Mouse (Mus musculus): Measurements from ENCODE around the gene Nars2. TPM values are rescaled to one million over a fixed set of nuclear protein-coding genes. Genes with fewer than 3 reads are reported as not detected.

Nars2 gene
- polyA plus RNA-seq, 1 experiment from 2014 or later, result 28.2 TPM

- Histone ChIP-seq H3K27me3 (ENCODE audit: control insufficient read depth, insufficient read depth, low read length) (no peaks in the 10 kb centered on the region), H3K9me3 (ENCODE audit: control insufficient read depth, low read length) (no peaks in the 10 kb centered on the region), H3K4me3 (ENCODE audit: low read depth, low read length) (no peak overlapping the region), H3K4me2 (ENCODE audit: low read depth, low read length, severe bottlenecking) (no peak overlapping the region), H3K36me3 (ENCODE audit: control insufficient read depth, insufficient read depth, low read length) (no peaks in the 10 kb centered on the region), H3K27ac (ENCODE audit: low read depth, low read length) (no peak overlapping the region), H3K9ac (ENCODE audit: low read length) (no peak overlapping the region), H3K4me1 (replicated peaks; ENCODE audit: control insufficient read depth, insufficient read depth, low read length) (no peaks in the 10 kb centered on the region)
- WGBS, result 93% methylated on average over 2 of the region's 2 CpGs
- DNase-seq (ENCODE audit: low spot score), result no peak
- no peak for ATAC-seq (replicated peaks; ENCODE audit: low FRiP score)
Observed at GRCm38 (mm10) chr7:96981366-96981765, 30.1 kb downstream of the Nars2 start.

DNA sequence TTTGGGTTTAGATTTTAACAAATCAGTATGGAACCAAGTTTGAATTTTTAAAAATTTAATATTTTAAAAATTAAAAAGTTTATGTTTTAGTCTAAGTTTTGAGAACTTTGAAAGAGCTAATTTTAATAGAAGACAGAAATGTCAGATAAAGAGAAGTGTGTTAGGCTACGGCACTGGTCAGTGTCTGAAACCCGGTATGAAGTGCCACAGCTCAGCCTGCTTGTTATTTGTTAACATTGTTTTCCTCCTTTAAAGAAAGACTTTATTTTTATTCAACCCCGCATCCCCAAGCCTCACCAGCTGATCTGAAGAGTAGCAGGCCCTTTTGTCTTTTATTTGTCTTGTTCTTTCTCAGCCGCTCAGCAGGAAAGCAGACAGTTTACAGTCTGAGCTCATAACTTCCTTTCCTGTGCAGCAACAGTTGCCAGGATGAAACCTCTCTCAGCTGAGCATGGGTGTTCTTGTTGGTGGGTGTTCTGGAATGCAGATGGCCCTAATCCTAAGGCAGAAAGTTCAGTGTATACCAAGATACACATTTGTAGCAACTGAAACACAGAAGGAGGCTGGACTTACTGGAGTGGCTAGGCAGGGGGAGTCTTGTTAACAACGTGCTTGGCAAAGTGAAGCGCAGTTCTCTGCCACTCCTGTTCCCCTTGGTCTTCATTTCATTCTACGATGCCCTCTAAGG, 32.5 kb downstream of the Nars2 start:
- Histone ChIP-seq H3K4me2 (ENCODE audit: low read depth, low read length, severe bottlenecking) (no peak overlapping the region), H3K4me3 (ENCODE audit: low read depth, low read length) (no peak overlapping the region), H3K9ac (ENCODE audit: low read length) (no peak overlapping the region), H3K36me3 (ENCODE audit: control insufficient read depth, insufficient read depth, low read length) (no peaks in the 10 kb centered on the region), H3K4me1 (replicated peaks; ENCODE audit: control insufficient read depth, insufficient read depth, low read length) (peaks cover 8% of the 10 kb centered on the region), H3K27me3 (ENCODE audit: control insufficient read depth, insufficient read depth, low read length) (no peaks in the 10 kb centered on the region), H3K9me3 (ENCODE audit: control insufficient read depth, low read length) (no peaks in the 10 kb centered on the region), H3K27ac (ENCODE audit: low read depth, low read length) (no peak overlapping the region)
- 36% methylated on average over 7 of the region's 7 CpGs for WGBS
- ATAC-seq (replicated peaks; ENCODE audit: low FRiP score), result peak; percentile 34; the same call in 1 of the 2 replicates
- no peak for DNase-seq (ENCODE audit: low spot score)

GRCm38 (mm10) chr7:96985798-96986197, 34.5 kb downstream of the Nars2 start:
- H3K4me2 ChIP-seq (ENCODE audit: low read depth, low read length, severe bottlenecking), result no peak overlapping the region
- H3K36me3 ChIP-seq (ENCODE audit: control insufficient read depth, insufficient read depth, low read length), result no peaks in the 10 kb centered on the region
- ATAC-seq (replicated peaks; ENCODE audit: low FRiP score) (no peak), DNase-seq (ENCODE audit: low spot score) (no peak)
- H3K4me1 ChIP-seq (replicated peaks; ENCODE audit: control insufficient read depth, insufficient read depth, low read length), result peaks cover 8% of the 10 kb centered on the region
- H3K9me3 ChIP-seq (ENCODE audit: control insufficient read depth, low read length), result no peaks in the 10 kb centered on the region
- WGBS, result 54% methylated on average over 8 of the region's 8 CpGs
- H3K9ac ChIP-seq (ENCODE audit: low read length), result no peak overlapping the region
- H3K27ac ChIP-seq (ENCODE audit: low read depth, low read length), result no peak overlapping the region; the same call in 1 of the 2 replicates
- no peaks in the 10 kb centered on the region for H3K27me3 ChIP-seq (ENCODE audit: control insufficient read depth, insufficient read depth, low read length)
- H3K4me3 ChIP-seq (ENCODE audit: low read depth, low read length), result no peak overlapping the region

GRCm38 (mm10) chr7:96986795-96987445, 35.6 kb downstream of the Nars2 start:
- no peaks in the 10 kb centered on the region for H3K9me3 ChIP-seq (ENCODE audit: control insufficient read depth, low read length)
- H3K27me3 ChIP-seq (ENCODE audit: control insufficient read depth, insufficient read depth, low read length), result no peaks in the 10 kb centered on the region
- H3K4me1 ChIP-seq (replicated peaks; ENCODE audit: control insufficient read depth, insufficient read depth, low read length), result peaks cover 8% of the 10 kb centered on the region
- ATAC-seq (replicated peaks; ENCODE audit: low FRiP score) (peak; percentile 69), DNase-seq (ENCODE audit: low spot score) (peak; percentile 74)
- no peak overlapping the region for H3K4me3 ChIP-seq (ENCODE audit: low read depth, low read length)
- H3K27ac ChIP-seq (ENCODE audit: low read depth, low read length), result no peak overlapping the region
- H3K9ac ChIP-seq (ENCODE audit: low read length), result no peak overlapping the region
- 0 out of 2 replicates have a peak overlapping the region, but pooled peaks have one; percentile 11 for H3K4me2 ChIP-seq (ENCODE audit: low read depth, low read length, severe bottlenecking)
- no peaks in the 10 kb centered on the region for H3K36me3 ChIP-seq (ENCODE audit: control insufficient read depth, insufficient read depth, low read length)
- 40% methylated on average over 9 of the region's 9 CpGs for WGBS

DNA sequence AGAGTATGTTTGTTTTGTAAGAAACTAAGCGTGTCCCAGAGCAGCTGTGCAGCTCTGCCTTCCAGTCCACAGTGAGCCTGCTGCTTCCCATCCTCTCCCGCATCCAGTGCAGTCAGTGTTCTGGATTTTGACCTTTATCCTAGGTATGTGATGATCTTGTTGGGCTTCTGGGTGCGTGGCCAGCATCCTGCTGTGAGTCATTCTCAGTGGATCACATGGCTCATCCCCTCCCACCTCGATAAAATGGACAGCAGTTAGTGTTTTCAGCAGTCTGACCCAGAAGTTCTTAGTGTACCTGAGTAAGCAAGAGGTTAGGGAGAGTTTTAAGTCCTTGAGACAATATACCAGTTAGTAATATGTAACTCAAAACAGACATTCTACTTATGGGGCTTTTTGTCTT, 36.4 kb downstream of the Nars2 start:
- no peak overlapping the region for H3K4me2 ChIP-seq (ENCODE audit: low read depth, low read length, severe bottlenecking)
- no peak for DNase-seq (ENCODE audit: low spot score)
- H3K27ac ChIP-seq (ENCODE audit: low read depth, low read length), result no peak overlapping the region
- no peaks in the 10 kb centered on the region for H3K9me3 ChIP-seq (ENCODE audit: control insufficient read depth, low read length)
- ATAC-seq (replicated peaks; ENCODE audit: low FRiP score), result no peak
- 77% methylated on average over 4 of the region's 4 CpGs for WGBS
- H3K36me3 ChIP-seq (ENCODE audit: control insufficient read depth, insufficient read depth, low read length), result no peaks in the 10 kb centered on the region
- H3K27me3 ChIP-seq (ENCODE audit: control insufficient read depth, insufficient read depth, low read length), result no peaks in the 10 kb centered on the region
- H3K4me1 ChIP-seq (replicated peaks; ENCODE audit: control insufficient read depth, insufficient read depth, low read length), result peaks cover 8% of the 10 kb centered on the region
- no peak overlapping the region for H3K9ac ChIP-seq (ENCODE audit: low read length)
- no peak overlapping the region for H3K4me3 ChIP-seq (ENCODE audit: low read depth, low read length)

DNA sequence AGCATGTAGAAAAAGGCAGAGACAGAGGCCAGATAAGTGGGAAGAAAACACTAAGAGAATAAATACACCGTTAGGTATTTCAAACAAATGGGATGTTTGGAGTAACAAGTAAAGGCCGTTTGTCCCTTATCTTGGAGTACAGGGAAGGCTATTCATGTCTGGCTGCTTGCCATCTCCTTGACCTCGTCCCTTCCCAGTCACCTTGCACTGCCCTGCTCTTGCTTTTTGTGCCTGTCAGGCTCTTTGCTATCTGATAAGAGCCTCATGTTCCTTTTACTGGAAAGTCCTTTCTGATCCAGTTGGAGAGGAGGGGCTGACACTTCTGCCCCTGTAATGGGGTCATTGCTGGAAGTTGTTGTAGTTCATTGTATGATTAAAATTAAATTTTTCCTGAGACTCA, 61.7 kb downstream of the Nars2 start:
- Histone ChIP-seq H3K27me3 (ENCODE audit: control insufficient read depth, insufficient read depth, low read length) (no peaks in the 10 kb centered on the region), H3K9me3 (ENCODE audit: control insufficient read depth, low read length) (no peaks in the 10 kb centered on the region), H3K4me3 (ENCODE audit: low read depth, low read length) (no peak overlapping the region), H3K4me1 (replicated peaks; ENCODE audit: control insufficient read depth, insufficient read depth, low read length) (no peaks in the 10 kb centered on the region), H3K27ac (ENCODE audit: low read depth, low read length) (no peak overlapping the region), H3K4me2 (ENCODE audit: low read depth, low read length, severe bottlenecking) (no peak overlapping the region), H3K36me3 (ENCODE audit: control insufficient read depth, insufficient read depth, low read length) (no peaks in the 10 kb centered on the region), H3K9ac (ENCODE audit: low read length) (no peak overlapping the region)
- ATAC-seq (replicated peaks; ENCODE audit: low FRiP score), result no peak
- no peak for DNase-seq (ENCODE audit: low spot score)
- WGBS, result 83% methylated on average over 3 of the region's 3 CpGs

DNA sequence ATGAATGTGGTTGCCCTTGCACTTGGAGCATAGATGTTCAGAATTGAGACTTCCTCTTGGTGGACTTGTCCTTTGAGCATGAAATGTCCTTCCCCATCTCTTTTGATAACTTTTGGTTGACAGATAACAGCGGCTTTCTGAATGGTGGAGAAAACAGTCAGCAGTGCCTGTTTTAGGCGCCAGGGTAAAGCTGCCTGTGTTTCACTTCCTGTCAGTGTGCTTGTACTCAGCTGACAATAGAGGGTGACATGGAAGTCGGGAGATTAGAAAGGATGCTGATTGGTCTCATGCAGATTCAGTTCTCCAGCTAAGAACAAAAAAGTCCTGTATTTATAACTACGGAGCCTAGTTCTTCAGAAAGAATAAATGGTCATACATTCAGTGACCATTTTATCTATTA, 66.7 kb downstream of the Nars2 start:
- Histone ChIP-seq H3K4me1 (replicated peaks; ENCODE audit: control insufficient read depth, insufficient read depth, low read length) (no peaks in the 10 kb centered on the region), H3K36me3 (ENCODE audit: control insufficient read depth, insufficient read depth, low read length) (no peaks in the 10 kb centered on the region), H3K4me2 (ENCODE audit: low read depth, low read length, severe bottlenecking) (no peak overlapping the region), H3K9ac (ENCODE audit: low read length) (no peak overlapping the region), H3K27ac (ENCODE audit: low read depth, low read length) (no peak overlapping the region), H3K27me3 (ENCODE audit: control insufficient read depth, insufficient read depth, low read length) (no peaks in the 10 kb centered on the region), H3K9me3 (ENCODE audit: control insufficient read depth, low read length) (no peaks in the 10 kb centered on the region), H3K4me3 (ENCODE audit: low read depth, low read length) (no peak overlapping the region)
- no peak for DNase-seq (ENCODE audit: low spot score)
- WGBS, result 70% methylated on average over 4 of the region's 4 CpGs
- ATAC-seq (replicated peaks; ENCODE audit: low FRiP score), result no peak

- H3K4me3 ChIP-seq (ENCODE audit: low read depth, low read length), result no peak overlapping the region
- no peak for DNase-seq (ENCODE audit: low spot score)
- H3K4me1 ChIP-seq (replicated peaks; ENCODE audit: control insufficient read depth, insufficient read depth, low read length), result no peaks in the 10 kb centered on the region
- no peak overlapping the region for H3K4me2 ChIP-seq (ENCODE audit: low read depth, low read length, severe bottlenecking)
- no peaks in the 10 kb centered on the region for H3K27me3 ChIP-seq (ENCODE audit: control insufficient read depth, insufficient read depth, low read length)
- no peaks in the 10 kb centered on the region for H3K36me3 ChIP-seq (ENCODE audit: control insufficient read depth, insufficient read depth, low read length)
- 95% methylated on average over 3 of the region's 3 CpGs for WGBS
- no peaks in the 10 kb centered on the region for H3K9me3 ChIP-seq (ENCODE audit: control insufficient read depth, low read length)
- no peak overlapping the region for H3K9ac ChIP-seq (ENCODE audit: low read length)
- no peak for ATAC-seq (replicated peaks; ENCODE audit: low FRiP score)
- no peak overlapping the region for H3K27ac ChIP-seq (ENCODE audit: low read depth, low read length)
Observed at GRCm38 (mm10) chr7:97018418-97018817, 67.1 kb downstream of the Nars2 start.

- Histone ChIP-seq H3K4me3 (ENCODE audit: low read depth, low read length) (no peak overlapping the region), H3K4me2 (ENCODE audit: low read depth, low read length, severe bottlenecking) (no peak overlapping the region), H3K27me3 (ENCODE audit: control insufficient read depth, insufficient read depth, low read length) (no peaks in the 10 kb centered on the region), H3K27ac (ENCODE audit: low read depth, low read length) (no peak overlapping the region), H3K36me3 (ENCODE audit: control insufficient read depth, insufficient read depth, low read length) (no peaks in the 10 kb centered on the region), H3K4me1 (replicated peaks; ENCODE audit: control insufficient read depth, insufficient read depth, low read length) (no peaks in the 10 kb centered on the region), H3K9me3 (ENCODE audit: control insufficient read depth, low read length) (no peaks in the 10 kb centered on the region), H3K9ac (ENCODE audit: low read length) (no peak overlapping the region)
- 98% methylated on average over 1 of the region's 1 CpGs for WGBS
- no peak for DNase-seq (ENCODE audit: low spot score)
- ATAC-seq (replicated peaks; ENCODE audit: low FRiP score), result no peak
Observed at GRCm38 (mm10) chr7:97019303-97019702, 68.0 kb downstream of the Nars2 start.

Measured in forebrain, embryonic 11.5 days (tissue).